Mouse (Mus musculus) spleen, adult 2 months (tissue): ENCODE results near the gene Baz1a. TPM values are rescaled to one million over a fixed set of nuclear protein-coding genes. Genes with fewer than 3 reads are reported as not detected.

Experiments
- DNase-seq, 2 experiments: peaks; one replicate each; pipeline versions ENCODE4 v3.0.0 to v3.0.0-alpha.2; 2012 to 2021; ENCODE audit warnings: low spot score in 2 of 2, low read depth in 1 of 2
- H3K27ac ChIP-seq: fragments of 200-500 bp; 2 replicates; pipeline ENCODE4 v1.5.1; 2012; ENCODE audit warnings: low read length, inconsistent platforms; ENCODE audit not compliant: insufficient read depth
- H3K27me3 ChIP-seq: fragments of 200-500 bp; 2 replicates; pipeline ENCODE4 v1.6.1; 2012; ENCODE audit warnings: mild to moderate bottlenecking, moderate library complexity, low read length, inconsistent platforms; ENCODE audit not compliant: control insufficient read depth, insufficient read depth
- H3K36me3 ChIP-seq: fragments of 200-500 bp; 2 replicates; pipeline ENCODE4 v1.6.1; 2012; ENCODE audit warnings: mild to moderate bottlenecking, low read length, inconsistent platforms; ENCODE audit not compliant: control insufficient read depth, insufficient read depth
- H3K4me1 ChIP-seq: fragments of 200-500 bp; 2 replicates; pipeline ENCODE4 v1.6.1; 2011; ENCODE audit warnings: inconsistent platforms; ENCODE audit not compliant: control insufficient read depth, insufficient read depth, insufficient read length
- H3K4me3 ChIP-seq: fragments of 200-500 bp; 2 replicates; pipeline ENCODE4 v1.5.1; 2011; ENCODE audit warnings: mild to moderate bottlenecking, inconsistent platforms; ENCODE audit not compliant: insufficient read depth, insufficient read length; ENCODE audit errors: extremely low read depth
- CTCF ChIP-seq: fragments of 200-500 bp; IDR thresholded peaks from 2 replicates; pipeline ENCODE4 v1.5.1; 2011; ENCODE audit warnings: mild to moderate bottlenecking, inconsistent platforms; ENCODE audit not compliant: insufficient read depth, insufficient read length, insufficient replicate concordance; ENCODE audit errors: extremely low read depth
- POLR2A ChIP-seq: fragments of 200-500 bp; IDR thresholded peaks from 2 replicates; pipeline ENCODE4 v1.6.1; 2011; ENCODE audit warnings: low read depth, low read length, inconsistent platforms
- WGBS: fragments of 180-500 bp; shearing (Covaris S2); methylation state at CpG from one replicate; pipeline ENCODE4 v1.1.7; 2018; 5-methylcytosine and 5-hydroxymethylcytosine counted together
- polyA plus RNA-seq: library from polyadenylated mRNA; depleted of rRNA; stranded (reverse); fragments of >200 nt; gene quantifications from 2 replicates; pipeline ENCODE4 v1.2.3, GENCODE M21; 2012

The Baz1a gene
- polyA plus RNA-seq, 1 experiment: 8.1 TPM

DNA sequence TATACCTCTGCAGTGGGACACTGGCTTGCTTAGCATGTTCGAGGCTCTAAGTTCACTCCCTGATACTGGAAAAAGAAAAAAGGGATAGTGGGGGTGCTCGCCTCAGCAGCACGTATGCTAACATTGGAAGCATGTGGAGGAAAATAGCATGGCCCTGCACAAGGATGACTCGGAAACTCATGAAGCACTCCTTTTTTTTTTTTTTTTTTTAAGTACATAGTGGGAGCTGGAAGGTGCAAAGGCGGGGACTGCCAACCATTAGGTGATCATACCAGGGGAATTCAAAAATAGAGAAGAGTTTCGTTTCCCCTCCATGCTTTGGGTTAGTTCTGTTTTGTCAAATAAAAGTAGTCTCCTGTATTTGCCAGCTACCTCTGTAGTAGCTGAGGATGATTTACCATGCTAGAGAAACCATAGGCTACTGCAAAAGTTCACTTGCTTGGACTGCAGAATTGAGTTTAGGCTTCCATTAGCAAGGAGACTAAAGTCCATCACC is 17.1 kb downstream of the Baz1a start:
- no peak for DNase-seq
- Histone ChIP-seq H3K4me1 (peaks cover 22% of the 10 kb centered on the region; the same call in 1 of the 2 replicates), H3K4me3 (no peak overlapping the region), H3K27ac (peak overlapping the region; percentile 45), H3K27me3 (no peaks in the 10 kb centered on the region), H3K36me3 (no peaks in the 10 kb centered on the region)
- TF ChIP-seq CTCF: no peak
- TF ChIP-seq POLR2A: no peak
- 58% methylated on average over 6 of the region's 6 CpGs for WGBS

DNA sequence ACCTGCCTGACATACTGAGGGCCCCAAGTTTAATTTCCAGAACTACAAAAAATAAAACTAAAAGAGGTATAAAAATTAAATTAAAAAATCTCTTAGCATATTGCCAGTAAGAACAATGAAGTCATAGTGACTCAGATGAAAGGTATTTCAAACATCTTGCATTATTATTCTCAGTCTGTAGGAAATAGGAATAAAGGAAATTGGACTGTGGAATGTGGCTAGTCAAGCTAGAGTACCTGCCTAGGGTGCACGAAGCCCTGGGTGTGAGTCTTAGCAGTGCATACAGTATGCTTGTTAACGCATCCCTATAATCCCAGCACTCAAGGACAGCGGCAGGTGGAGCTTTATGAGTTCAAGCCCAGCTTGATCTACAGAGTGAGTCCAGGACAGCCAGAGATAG is 18.2 kb downstream of the Baz1a start:
- no peak overlapping the region for H3K4me3 ChIP-seq
- TF ChIP-seq CTCF: no peak
- TF ChIP-seq POLR2A: no peak
- H3K27me3 ChIP-seq: no peaks in the 10 kb centered on the region
- H3K4me1 ChIP-seq: peaks cover 22% of the 10 kb centered on the region; the same call in 1 of the 2 replicates
- DNase-seq: no peak
- 94% methylated on average over 3 of the region's 3 CpGs for WGBS
- H3K36me3 ChIP-seq: no peaks in the 10 kb centered on the region
- no peak overlapping the region for H3K27ac ChIP-seq

DNA sequence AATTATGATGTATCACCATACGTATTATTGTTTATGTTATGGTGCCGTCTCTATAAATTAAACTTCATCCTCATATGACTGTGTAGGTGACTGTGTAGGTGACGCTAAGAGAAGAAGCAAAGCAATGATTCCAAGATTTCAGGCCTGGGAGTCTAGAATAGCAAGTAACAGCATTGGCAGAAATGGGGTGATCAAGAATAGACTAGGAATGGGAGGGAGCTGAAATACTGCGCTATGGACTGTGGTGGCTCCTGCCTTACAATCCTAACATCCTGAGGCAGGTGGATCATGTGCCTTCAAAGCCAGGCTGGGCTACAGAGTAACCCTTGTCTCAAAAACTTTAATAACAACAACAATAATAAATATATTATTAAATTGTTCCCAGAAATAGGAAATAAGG is 19.7 kb downstream of the Baz1a start:
- TF ChIP-seq CTCF (no peak), POLR2A (no peak)
- no peaks in the 10 kb centered on the region for H3K27me3 ChIP-seq
- WGBS: 96% methylated on average over 4 of the region's 4 CpGs
- H3K36me3 ChIP-seq: no peaks in the 10 kb centered on the region
- H3K4me3 ChIP-seq: no peak overlapping the region
- DNase-seq: no peak
- peaks cover 19% of the 10 kb centered on the region; the same call in 1 of the 2 replicates for H3K4me1 ChIP-seq
- no peak overlapping the region for H3K27ac ChIP-seq

DNA sequence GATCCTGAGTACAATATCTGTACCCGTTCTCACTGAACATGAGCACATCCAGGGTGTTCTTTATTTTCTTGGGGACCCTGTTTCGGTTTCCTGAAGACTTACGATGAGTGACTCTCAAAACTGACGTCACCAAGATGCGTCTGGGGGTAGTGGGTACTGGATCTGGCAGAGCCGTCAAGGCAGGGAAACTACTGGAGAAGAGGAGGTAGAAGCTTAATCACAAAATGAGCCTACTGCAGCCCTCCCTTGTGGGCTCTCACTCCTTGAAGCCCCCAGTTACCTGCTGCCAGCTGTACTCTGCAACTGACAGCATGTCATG is 20.1 kb downstream of the Baz1a start:
- Histone ChIP-seq H3K4me3 (no peak overlapping the region), H3K36me3 (no peaks in the 10 kb centered on the region), H3K27me3 (no peaks in the 10 kb centered on the region), H3K4me1 (peaks cover 19% of the 10 kb centered on the region; the same call in 1 of the 2 replicates), H3K27ac (peak overlapping the region; percentile 82)
- WGBS: 63% methylated on average over 6 of the region's 6 CpGs
- TF ChIP-seq POLR2A (no peak), CTCF (no peak)
- DNase-seq: no peak

DNA sequence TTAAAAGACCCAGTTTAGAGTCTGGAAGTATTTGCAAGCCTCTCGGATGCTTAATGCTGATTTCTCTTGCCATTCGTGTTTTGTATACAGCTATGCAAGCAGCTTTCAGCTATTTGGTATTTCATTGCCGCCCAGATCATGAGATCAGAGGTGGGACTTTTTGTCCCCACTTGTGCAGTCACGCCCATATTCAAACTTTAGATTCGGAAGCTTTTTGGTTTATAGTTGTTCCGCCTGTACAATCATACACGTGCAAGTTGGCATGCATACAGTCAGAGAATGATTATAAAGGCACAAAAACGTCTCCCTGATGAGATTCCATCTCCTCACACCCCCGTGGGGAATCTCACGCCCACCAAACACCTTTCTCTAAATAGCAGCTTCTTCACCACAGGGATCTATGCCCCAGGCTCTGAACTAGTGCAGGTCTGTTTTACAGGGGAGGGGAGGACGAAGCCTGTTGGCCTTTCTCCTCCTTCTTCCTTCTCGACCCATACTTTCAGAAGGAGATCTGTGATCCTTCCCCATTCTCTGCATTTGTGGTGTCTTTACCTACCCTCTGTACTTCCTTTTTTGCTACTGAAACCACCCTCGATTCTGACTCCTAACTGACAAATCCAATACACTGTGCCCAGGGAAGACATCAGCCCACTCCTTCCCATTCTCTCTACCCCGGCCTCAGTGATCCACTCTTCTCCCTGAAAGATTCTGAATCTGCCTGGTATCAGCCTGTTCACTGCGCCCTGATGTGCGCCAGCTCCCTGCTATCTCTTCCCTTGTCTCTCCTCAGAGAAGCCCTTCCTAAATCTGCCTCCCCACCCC is 20.7 kb downstream of the Baz1a start:
- Histone ChIP-seq H3K27ac (peak overlapping the region; percentile 82), H3K36me3 (no peaks in the 10 kb centered on the region), H3K27me3 (no peaks in the 10 kb centered on the region), H3K4me1 (peaks cover 17% of the 10 kb centered on the region; the same call in 1 of the 2 replicates), H3K4me3 (no peak overlapping the region)
- TF ChIP-seq POLR2A (no peak), CTCF (no peak)
- no peak for DNase-seq
- WGBS: 24% methylated on average over 16 of the region's 16 CpGs

DNA sequence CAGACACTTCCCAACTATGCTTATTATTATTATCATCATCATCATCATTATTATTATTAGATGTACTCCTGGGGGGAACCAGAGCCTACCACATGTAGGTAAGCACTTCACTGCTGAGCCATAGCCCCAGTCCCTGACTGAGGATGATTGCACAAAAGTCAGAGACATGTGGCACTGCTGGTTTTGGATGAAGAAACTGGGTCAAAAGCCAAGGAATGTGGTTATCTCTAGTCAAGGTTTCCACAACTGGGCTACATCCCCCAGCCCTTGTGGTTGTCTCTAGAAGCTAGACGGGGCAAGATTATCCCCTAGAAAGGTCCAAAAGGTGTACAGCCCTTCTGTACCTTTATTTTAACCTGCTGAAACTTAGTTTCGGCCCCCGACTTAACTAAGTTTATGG is 21.3 kb downstream of the Baz1a start:
- Histone ChIP-seq H3K27me3 (no peaks in the 10 kb centered on the region), H3K4me3 (no peak overlapping the region), H3K27ac (no peak overlapping the region; the same call in 1 of the 2 replicates), H3K36me3 (no peaks in the 10 kb centered on the region), H3K4me1 (peaks cover 11% of the 10 kb centered on the region; the same call in 1 of the 2 replicates)
- no peak for DNase-seq
- 76% methylated on average over 3 of the region's 3 CpGs for WGBS
- TF ChIP-seq POLR2A: no peak
- TF ChIP-seq CTCF: no peak

DNA sequence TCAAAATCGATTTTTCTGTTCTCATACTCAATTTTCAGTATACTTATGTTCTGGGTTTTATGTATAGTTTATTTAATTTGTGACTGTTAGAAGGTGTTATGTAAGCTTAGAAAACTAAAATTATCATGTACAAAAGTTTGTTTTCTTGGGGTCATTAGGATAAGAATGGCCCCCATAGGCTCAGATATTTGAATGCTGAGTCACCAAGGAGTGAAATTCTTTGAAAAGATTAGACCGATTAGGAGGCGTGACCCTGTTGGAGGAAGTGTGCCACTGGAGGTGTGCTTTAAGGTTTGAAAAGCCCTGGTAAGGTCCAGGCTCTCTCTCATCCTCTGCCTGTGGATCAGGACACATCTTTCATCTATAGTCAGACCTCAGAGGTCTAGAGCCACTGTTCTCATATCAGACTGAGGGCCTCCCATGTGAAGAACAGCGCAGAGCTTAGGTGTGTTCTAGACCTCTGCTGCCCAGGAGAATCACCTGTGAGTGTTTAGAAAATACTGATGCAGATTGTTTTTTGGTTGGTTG is 25.8 kb downstream of the Baz1a start:
- Histone ChIP-seq H3K27me3 (no peaks in the 10 kb centered on the region), H3K4me1 (peaks cover 4% of the 10 kb centered on the region; the same call in 1 of the 2 replicates), H3K36me3 (0 out of 2 replicates have a peak, but pooled peaks cover 1% of the 10 kb centered on the region), H3K27ac (no peak overlapping the region), H3K4me3 (no peak overlapping the region)
- no peak for DNase-seq
- 74% methylated on average over 4 of the region's 4 CpGs for WGBS
- TF ChIP-seq CTCF: no peak
- no peak for TF ChIP-seq POLR2A
